Mouse (Mus musculus) liver, postnatal 0 days (tissue): ENCODE measurements around the gene Zbtb6.

Source experiments
- CTCF ChIP-seq: sonication (generic); IDR thresholded peaks from 2 replicates; pipeline ENCODE4 v1.5.1; 2016; ENCODE audit warnings: antibody characterized with exemption, low read depth
- EP300 ChIP-seq: IDR thresholded peaks from 2 replicates; pipeline ENCODE4 v1.6.1; 2016; ENCODE audit warnings: antibody characterized with exemption, low read depth, mild to moderate bottlenecking

DNA sequence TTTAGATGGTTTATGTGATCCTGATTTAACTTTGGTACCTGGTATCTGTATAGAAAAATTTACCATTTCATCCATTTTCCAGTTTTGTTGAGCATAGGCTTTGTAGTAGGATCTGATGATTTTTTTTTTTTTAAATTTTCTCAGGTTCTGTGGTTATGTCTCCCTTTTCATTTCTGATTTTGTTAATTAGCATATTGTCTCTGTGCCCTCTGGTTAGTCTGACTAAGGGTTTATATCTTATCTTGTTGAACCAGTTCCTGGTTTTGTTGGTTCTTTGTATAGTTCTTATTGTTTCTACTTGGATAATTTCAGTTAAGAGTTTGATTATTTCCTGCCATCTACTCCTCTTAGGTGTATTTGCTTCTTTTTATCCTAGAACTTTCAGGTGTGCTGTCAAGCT, 36.6 kb upstream of the Zbtb6 start:
- TF ChIP-seq EP300: no peak
- no peak for TF ChIP-seq CTCF
